Mouse (Mus musculus): Measurements from ENCODE around the gene Ankub1.

Ankub1 gene

DNA sequence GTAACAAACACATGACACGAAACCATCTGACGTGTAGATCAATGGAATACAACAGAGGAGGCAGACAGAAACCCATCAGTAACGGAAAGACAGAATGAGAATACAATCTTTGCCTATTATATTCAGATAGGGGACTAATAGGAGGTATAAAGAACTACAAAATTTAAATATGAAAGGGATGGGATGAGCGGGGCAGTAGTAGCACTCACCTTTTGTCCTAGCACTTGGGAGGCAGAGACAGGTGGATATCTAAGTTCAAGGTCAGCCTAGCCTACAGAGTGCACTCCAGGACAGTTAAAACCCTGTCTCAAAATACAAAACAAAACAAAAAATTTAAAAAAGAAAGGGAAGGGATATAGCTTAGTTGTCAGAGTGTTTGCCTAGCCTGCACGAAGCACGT is 49.4 kb downstream of the Ankub1 start:
- DNase-seq (ENCODE audit: low read depth) = no peak

- DNase-seq (ENCODE audit: low read depth) = peak; percentile 33
Measured at GRCm38 (mm10) chr3:57637596-57637995, 55.0 kb downstream of the Ankub1 start.

DNA sequence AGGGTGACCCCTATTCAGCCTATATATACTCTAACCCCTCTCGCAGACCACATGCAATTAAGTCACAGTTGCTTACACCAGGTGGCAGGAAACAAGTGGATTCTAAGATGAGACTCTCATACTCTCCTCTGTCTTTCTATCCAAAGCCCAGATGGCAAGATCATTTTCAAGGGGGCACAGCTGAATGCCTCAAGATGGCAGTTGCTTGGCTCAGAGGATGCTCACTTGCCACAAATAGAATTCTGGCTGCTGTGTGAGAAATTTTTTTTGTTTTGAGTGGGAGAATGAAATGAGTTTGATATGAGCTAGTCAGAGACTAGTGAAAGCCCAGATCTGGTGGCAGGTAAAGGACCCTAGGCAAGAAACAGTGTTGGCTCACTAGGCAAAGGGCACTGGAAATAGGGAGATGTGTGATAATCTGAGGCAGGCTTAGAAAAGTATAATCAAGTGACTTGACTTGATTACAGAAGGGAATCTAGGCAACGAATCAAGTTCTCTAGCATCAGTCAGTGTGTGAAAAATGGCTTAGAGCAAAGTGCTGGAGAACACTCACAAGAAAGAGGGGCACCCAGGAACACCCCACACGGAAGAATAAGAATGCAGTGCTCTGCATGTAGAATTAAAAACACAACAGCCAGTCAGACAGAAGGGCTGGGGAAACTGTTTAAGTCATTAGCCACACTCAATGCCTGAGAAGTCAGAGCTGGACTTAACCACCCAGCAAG is 57.7 kb downstream of the Ankub1 start:
- DNase-seq (ENCODE audit: low read depth) = no peak

DNA sequence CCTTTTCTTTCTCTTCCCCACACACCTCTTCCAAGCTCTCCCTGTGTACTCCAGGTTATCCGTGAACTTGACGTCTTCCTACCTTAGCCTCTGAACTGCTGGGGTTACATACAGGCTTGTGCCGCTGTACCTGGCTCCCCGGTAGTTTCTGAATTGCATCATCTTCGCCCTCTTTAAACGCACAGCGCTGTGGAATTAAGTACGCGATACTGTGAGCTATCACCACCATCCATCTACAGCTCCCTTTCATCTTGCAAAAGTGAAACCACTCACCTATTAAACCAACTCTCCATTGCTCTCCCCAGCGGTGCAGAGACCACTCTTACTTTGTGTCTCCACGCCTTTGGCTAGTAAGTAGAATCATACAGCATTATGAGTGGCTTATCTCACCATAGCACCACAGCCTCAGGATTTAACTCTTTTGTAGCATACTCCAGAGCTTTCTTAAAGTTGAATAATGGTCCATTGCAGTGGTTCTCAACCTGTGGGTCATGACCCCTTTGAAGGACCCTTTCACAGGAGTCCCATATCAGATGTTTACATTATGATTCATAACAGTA is 65.6 kb downstream of the Ankub1 start:
- DNase-seq (ENCODE audit: low read depth) = no peak

DNA sequence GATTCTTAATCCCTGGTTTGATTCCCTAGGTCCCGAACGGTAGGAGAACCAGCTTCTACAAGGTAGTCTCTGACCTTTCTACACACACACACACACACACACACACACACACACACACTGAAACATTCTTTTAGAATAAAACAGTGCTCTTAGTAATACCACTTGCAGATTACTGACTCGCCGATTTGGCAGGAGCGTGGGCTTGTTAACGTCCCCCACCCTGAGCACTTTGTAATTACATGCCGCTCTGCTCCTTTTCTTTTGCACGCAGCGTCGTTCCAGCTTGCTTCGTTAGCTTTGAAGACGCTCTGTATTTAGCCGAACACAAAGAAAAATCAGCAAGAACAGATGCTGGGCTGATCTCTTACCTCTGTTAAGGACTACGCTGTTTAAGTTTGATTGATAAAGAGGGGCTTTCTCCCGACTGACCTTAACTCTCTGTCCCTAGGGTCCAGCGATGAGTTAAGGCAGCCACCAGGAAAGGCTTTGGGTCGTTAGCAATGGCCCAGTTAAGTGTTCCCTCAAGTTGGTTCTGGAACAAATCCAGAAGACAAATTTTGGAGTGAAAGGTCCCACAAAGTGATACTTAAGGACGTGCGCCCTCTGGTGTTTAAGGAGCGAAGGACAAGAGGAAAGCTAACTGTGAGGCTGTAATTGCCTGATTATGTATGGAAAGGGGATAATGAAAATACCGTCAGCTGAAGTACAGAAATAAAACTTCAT is 67.2 kb downstream of the Ankub1 start:
- peak; percentile 96 for DNase-seq (ENCODE audit: low read depth)

GRCm38 (mm10) chr3:57619718-57620117 is 72.9 kb downstream of the Ankub1 start:
- peak; percentile 32 for DNase-seq (ENCODE audit: low read depth)

DNA sequence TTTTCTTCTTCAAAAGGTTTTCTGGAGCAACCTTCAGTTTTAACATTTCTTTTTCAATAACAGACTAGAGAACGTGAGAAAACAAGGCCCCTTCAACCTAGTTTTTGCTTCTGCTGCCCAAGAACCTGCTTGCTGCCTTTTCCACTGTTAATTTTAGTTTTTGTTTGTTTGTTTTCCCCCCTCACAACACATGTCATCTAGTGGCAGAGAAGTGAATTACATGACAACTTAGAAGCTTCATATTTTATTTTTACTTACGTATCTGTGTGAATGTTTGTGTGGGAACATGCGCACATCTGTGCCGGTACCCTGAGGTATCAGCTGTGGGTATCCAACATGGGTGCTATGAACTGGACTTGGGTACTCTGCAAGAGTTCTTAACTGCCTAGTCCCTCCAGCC is 76.9 kb downstream of the Ankub1 start:
- peak; percentile 64 for DNase-seq (ENCODE audit: low read depth)

DNA sequence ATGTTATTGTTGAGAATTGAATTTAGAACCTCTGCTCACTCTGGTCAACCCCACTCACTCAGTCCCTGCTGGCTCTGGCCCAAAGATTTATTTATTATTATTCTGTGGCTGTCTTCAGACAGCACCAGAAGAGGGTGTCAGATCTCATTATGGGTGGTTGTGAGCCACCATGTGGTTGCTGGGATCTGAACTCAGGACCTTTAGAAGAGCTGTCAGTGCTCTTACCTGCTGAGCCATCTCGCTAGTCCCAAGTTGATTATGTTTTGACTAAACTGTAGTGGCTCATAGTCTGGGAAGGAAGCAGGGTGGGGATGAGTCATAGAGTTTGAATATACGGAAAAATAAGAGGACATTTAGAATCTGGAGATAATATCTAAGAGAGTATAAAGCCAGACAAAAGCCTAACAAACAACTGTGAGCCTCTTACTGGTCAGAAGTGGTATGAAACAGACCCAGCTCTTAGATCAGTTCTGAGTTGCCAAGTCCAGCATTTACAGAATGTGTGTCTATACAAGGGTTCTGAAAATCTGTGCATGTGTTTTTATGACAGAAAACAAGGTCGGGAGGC is 80.1 kb downstream of the Ankub1 start:
- DNase-seq (ENCODE audit: low read depth) = peak; percentile 50

GRCm38 (mm10) chr3:57611776-57612175 is 80.8 kb downstream of the Ankub1 start:
- no peak for DNase-seq (ENCODE audit: low read depth)
